Mouse (Mus musculus) midbrain, embryonic 14.5 days (tissue): ENCODE results near the gene Psmd12. TPM values are rescaled to one million over a fixed set of nuclear protein-coding genes. Genes with fewer than 3 reads are reported as not detected.
"Not testable (repeated sequence)": the region's sequence is repeated elsewhere in the genome, so short reads cannot be mapped to it uniquely, and the experiment has no call there.

Source experiments
- ATAC-seq: fragments of 200-750 bp; cut with Nextera tagmentation; 2 replicates; pipeline ENCODE4 v1.8.0; 2017; ENCODE audit warnings: moderate number of reproducible peaks, moderate library complexity; ENCODE audit not compliant: low FRiP score, low TSS enrichment
- DNase-seq: peaks from one replicate; pipeline ENCODE4 v3.0.0-alpha.2; 2015
- H3K27ac ChIP-seq: fragments of 300-500 bp; sonication (generic); replicated peaks from 2 replicates; pipeline ENCODE4 v1.5.1; 2014; ENCODE audit warnings: mild to moderate bottlenecking, low read depth, low read length, moderate library complexity
- H3K27me3 ChIP-seq: fragments of 300-500 bp; sonication (generic); 2 replicates; pipeline ENCODE4 v1.6.1; 2014; ENCODE audit warnings: low read length, control low read depth, mixed read lengths; ENCODE audit not compliant: control insufficient read depth, insufficient read depth
- H3K36me3 ChIP-seq: fragments of 300-500 bp; sonication (generic); 2 replicates; pipeline ENCODE4 v1.6.1; 2014; ENCODE audit warnings: low read length, control low read depth; ENCODE audit not compliant: control insufficient read depth, insufficient read depth
- H3K4me1 ChIP-seq: fragments of 300-500 bp; sonication (generic); 2 replicates; pipeline ENCODE4 v1.6.1; 2014; ENCODE audit warnings: mild to moderate bottlenecking, antibody characterized with exemption, low read length, control low read depth; ENCODE audit not compliant: control insufficient read depth, insufficient read depth
- H3K4me2 ChIP-seq: fragments of 300-500 bp; sonication (generic); 2 replicates; pipeline ENCODE4 v1.6.1; 2014; ENCODE audit warnings: mild to moderate bottlenecking, low read length, moderate library complexity
- H3K4me3 ChIP-seq: fragments of 300-500 bp; sonication (generic); replicated peaks from 2 replicates; pipeline ENCODE4 v1.5.1; 2014; ENCODE audit warnings: low read depth, low read length
- H3K9ac ChIP-seq: fragments of 300-500 bp; sonication (generic); replicated peaks from 2 replicates; pipeline ENCODE4 v1.6.1; 2014; ENCODE audit warnings: mild to moderate bottlenecking, low read length, moderate library complexity
- H3K9me3 ChIP-seq: fragments of 300-500 bp; sonication (generic); 2 replicates; pipeline ENCODE4 v1.6.1; 2016; ENCODE audit warnings: low read length, control low read depth, mixed read lengths; ENCODE audit not compliant: control insufficient read depth
- WGBS: fragments of 180-500 bp; shearing (Covaris S2); extraction: QIAGEN DNeasy Blood & Tissue Kit; methylation state at CpG from one replicate; pipeline ENCODE4 v1.1.7; 2014; 5-methylcytosine and 5-hydroxymethylcytosine counted together
- polyA plus RNA-seq: library from polyadenylated mRNA; unstranded; fragments of >200 nt; fragmentation: Nextera tagmentation; extraction: Ambion mirVana; gene quantifications from 2 replicates; pipeline ENCODE4 v1.2.1, GENCODE M21; 2014

The Psmd12 gene
- polyA plus RNA-seq, 1 experiment from 2014 or later, result 177 TPM

DNA sequence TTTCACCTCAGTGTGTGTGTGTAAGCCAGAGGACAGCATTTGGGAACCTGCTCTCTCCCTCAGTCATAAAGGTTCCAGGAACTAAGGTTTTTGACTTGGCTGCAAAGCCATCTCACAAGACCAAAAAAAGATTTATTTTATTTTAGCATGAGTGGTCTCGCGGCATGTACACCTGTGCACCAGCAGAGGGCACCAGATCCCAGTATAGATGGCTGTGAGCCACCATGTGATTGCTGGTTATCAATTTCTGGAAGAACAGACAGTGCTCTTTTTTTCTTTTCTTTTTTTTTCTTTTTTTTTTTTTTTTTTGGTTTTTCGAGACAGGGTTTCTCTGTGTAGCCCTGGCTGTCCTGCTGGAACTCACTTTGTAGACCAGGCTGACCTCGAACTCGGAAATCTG is 32.7 kb downstream of the Psmd12 start:
- not testable (repeated sequence) for H3K4me2 ChIP-seq, H3K4me1 ChIP-seq, H3K4me3 ChIP-seq, H3K27me3 ChIP-seq, H3K9me3 ChIP-seq, H3K9ac ChIP-seq, H3K27ac ChIP-seq, ATAC-seq, H3K36me3 ChIP-seq
- DNase-seq, result peak; percentile 89
- 54% methylated on average over 5 of the region's 5 CpGs for WGBS

DNA sequence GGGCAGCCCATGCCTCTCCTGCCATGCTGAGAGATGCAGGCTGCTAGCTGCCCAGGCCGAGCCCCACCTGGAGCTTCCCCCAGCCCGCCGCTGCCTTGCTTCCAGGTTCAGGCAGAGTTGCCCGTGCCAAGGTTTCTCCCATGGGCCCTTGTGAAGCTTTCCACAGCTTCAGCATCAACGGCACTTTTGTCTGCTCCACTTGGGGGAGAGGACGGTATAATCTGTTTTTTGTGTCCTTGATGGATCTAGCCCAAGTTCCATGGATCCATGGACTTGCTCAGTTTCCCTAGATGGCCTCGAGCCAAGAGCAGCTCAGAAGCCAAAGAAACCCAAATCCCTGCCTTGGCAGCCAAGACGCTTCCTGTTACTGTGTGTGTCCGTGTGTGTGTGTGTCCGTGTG is 33.8 kb downstream of the Psmd12 start:
- ATAC-seq, result no peak

DNA sequence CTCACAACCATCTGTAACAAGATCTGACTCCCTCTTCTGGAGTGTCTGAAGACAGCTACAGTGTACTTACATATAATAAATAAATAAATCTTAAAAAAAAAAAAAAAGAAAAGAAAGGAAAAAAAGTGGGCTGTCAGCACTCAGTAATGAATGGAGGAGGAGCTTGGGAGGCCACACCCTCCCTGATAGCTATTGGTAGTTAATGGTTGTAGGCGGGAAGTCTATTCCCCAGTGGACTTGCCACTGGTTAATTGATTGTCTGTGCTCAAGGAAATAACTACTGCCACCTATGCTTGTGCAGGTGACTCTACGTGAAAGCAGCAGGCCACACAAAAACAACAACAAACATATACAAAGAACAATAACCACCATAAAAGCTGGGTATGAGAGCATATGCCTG is 37.1 kb downstream of the Psmd12 start:
- no peaks in the 10 kb centered on the region for H3K36me3 ChIP-seq
- H3K9me3 ChIP-seq, result no peaks in the 10 kb centered on the region
- H3K9ac ChIP-seq, result no peak overlapping the region
- ATAC-seq (no peak), DNase-seq (no peak)
- no peaks in the 10 kb centered on the region for H3K4me1 ChIP-seq
- no peaks in the 10 kb centered on the region for H3K27me3 ChIP-seq
- no peak overlapping the region for H3K27ac ChIP-seq
- H3K4me2 ChIP-seq, result no peak overlapping the region
- WGBS, result 96% methylated on average over 2 of the region's 2 CpGs
- no peak overlapping the region for H3K4me3 ChIP-seq

More for the DNA sequence above, 33.8 kb downstream of the Psmd12 start:
- WGBS, result 78% methylated on average over 10 of the region's 10 CpGs
- no peak overlapping the region for H3K27ac ChIP-seq
- H3K4me1 ChIP-seq, result peaks cover 9% of the 10 kb centered on the region
- DNase-seq, result peak; percentile 67
- H3K9ac ChIP-seq, result no peak overlapping the region
- 0 out of 2 replicates have a peak, but pooled peaks cover 4% of the 10 kb centered on the region for H3K27me3 ChIP-seq
- H3K36me3 ChIP-seq, result no peaks in the 10 kb centered on the region
- H3K4me2 ChIP-seq, result no peak overlapping the region
- H3K4me3 ChIP-seq, result no peak overlapping the region
- H3K9me3 ChIP-seq, result no peaks in the 10 kb centered on the region

DNA sequence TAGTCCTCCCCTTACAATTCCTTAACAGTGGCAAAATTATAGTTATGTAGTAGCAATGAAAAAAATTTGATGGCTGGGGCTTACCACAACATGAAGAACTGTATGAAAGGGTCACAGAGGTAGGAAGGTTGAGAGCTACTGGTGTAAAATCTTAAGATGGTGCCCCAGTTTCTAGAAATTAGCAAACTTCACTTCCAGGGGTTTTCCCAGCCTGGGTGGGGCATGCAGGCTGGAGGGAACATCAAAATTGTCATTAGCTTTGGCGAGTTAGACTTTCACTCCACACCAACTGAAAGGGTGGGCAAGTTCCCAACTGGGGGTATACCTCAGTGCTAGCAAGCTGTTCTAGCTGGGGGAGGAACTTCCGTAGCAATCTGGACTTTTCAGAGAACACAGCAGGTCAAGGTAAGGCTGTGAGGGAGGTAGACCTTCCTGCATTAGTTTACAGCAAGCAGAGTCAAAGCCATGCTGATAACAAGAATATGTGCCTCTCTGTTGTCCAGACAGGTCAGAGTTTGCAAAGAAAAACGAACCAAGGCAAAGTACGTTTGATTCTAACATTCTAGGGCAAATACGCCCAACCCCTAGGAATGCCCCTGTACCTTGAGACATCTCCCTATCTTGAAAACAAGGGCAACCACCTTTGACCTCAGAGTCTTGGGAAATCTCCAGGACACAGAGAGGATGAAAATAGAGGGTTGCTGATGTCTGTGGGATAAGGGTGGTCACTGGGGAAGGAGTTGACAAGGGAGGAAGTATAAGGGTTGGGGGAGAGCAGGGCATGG is 39.6 kb downstream of the Psmd12 start:
- Histone ChIP-seq H3K27ac (no peak overlapping the region), H3K4me2 (no peak overlapping the region), H3K36me3 (no peaks in the 10 kb centered on the region), H3K9ac (no peak overlapping the region), H3K27me3 (no peaks in the 10 kb centered on the region), H3K4me1 (no peaks in the 10 kb centered on the region), H3K4me3 (no peak overlapping the region), H3K9me3 (no peaks in the 10 kb centered on the region)
- DNase-seq (no peak), ATAC-seq (no peak)
- WGBS, result 89% methylated on average over 5 of the region's 5 CpGs

DNA sequence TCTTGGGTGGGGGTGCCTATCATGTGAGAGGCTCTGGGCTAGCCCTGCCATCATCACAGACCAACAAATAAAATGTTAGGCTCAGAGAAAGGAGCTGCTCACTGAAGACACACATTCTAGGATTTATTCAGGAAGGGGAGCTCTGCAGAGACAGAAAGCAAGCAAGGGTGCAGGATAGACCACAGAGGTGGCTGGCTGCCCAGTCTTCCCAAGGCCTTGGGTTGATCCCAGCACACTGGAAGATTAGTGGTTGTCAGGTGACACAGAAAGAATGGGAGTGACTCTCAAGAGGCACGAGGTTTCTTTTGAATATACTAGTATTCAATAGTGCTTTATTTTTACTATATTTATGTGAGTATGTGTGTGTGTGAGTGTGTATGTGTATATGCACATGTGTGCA is 41.9 kb downstream of the Psmd12 start:
- Histone ChIP-seq H3K9me3 (no peaks in the 10 kb centered on the region), H3K4me1 (no peaks in the 10 kb centered on the region), H3K36me3 (no peaks in the 10 kb centered on the region), H3K27me3 (no peaks in the 10 kb centered on the region), H3K4me3 (no peak overlapping the region), H3K27ac (no peak overlapping the region), H3K9ac (no peak overlapping the region), H3K4me2 (no peak overlapping the region)
- no peak for ATAC-seq
- DNase-seq, result no peak
- WGBS, result 52% methylated on average over 1 of the region's 1 CpGs

DNA sequence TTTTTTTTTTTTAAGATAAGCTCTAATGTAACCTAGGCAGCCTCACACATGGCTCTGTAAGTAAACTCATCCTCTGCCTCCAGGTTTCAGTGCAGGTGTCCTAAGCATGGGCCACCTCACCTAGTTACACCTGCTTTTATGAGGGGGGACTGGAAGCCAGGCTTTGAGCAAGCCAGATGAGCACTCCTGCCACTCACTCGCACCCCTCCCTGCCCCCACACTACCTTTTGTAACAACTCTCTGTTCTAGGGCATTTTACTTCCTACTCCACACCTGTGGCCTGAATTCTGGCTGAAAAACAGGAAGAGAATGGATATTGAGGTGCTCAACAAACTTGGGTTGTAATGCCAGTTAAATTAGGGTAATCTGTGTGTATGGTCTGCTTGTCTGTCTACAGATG is 45.7 kb downstream of the Psmd12 start:
- H3K9me3 ChIP-seq, result no peaks in the 10 kb centered on the region
- 77% methylated on average over 1 of the region's 1 CpGs for WGBS
- no peak overlapping the region for H3K4me3 ChIP-seq
- no peak for DNase-seq
- H3K27ac ChIP-seq, result no peak overlapping the region
- H3K4me2 ChIP-seq, result no peak overlapping the region
- ATAC-seq, result no peak
- no peak overlapping the region for H3K9ac ChIP-seq
- H3K27me3 ChIP-seq, result no peaks in the 10 kb centered on the region
- no peaks in the 10 kb centered on the region for H3K36me3 ChIP-seq
- no peaks in the 10 kb centered on the region for H3K4me1 ChIP-seq

DNA sequence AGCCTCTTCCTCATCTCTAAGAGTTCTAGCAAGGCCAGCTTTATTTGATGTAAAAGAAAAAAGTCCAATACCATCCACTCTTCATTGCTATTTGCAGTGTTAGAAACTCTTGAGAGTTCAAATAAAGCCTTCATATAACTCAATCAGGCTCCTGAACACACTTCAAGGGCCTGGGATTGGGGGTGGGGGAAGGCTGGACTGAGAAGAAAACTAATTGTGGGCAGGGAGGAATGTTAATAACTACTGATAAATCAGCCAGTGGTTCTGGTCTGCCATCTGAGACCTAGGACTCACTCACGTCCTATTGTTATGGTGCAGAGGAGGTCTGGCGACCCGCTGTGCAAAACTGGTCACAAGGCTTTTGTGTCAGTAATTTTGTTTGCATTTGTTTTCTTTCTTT is 48.3 kb downstream of the Psmd12 start:
- 17% methylated on average over 3 of the region's 3 CpGs for WGBS
- H3K4me2 ChIP-seq, result no peak overlapping the region
- no peak for ATAC-seq
- H3K9me3 ChIP-seq, result no peaks in the 10 kb centered on the region
- no peak for DNase-seq
- H3K27ac ChIP-seq, result no peak overlapping the region
- H3K27me3 ChIP-seq, result no peaks in the 10 kb centered on the region
- H3K9ac ChIP-seq, result no peak overlapping the region
- H3K36me3 ChIP-seq, result no peaks in the 10 kb centered on the region
- no peaks in the 10 kb centered on the region for H3K4me1 ChIP-seq
- H3K4me3 ChIP-seq, result no peak overlapping the region

DNA sequence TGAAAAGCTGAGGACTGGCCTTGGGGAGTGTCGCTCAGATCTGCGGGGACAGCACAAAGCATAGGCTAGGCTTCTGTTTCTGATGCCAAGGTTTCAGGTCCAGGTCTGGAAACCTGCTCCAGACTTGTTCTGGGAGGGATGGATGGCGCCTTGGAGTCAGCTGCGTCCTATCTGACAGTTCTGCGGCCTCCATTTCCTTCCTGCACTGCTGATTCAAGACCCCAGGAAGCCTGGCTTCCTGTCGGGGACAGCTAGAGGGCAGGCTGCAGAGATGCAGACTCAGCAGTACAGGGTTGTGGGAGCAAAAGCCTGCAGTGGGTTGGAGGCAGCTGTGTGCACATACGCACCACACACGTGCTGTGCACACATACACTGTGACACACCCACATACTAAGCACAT is 50.0 kb downstream of the Psmd12 start:
- H3K9ac ChIP-seq, result no peak overlapping the region
- H3K36me3 ChIP-seq, result no peaks in the 10 kb centered on the region
- H3K4me3 ChIP-seq, result no peak overlapping the region
- WGBS, result 45% methylated on average over 8 of the region's 8 CpGs
- no peak overlapping the region for H3K4me2 ChIP-seq
- no peak for ATAC-seq
- H3K9me3 ChIP-seq, result no peaks in the 10 kb centered on the region
- no peak for DNase-seq
- no peaks in the 10 kb centered on the region for H3K27me3 ChIP-seq
- no peaks in the 10 kb centered on the region for H3K4me1 ChIP-seq
- no peak overlapping the region for H3K27ac ChIP-seq

DNA sequence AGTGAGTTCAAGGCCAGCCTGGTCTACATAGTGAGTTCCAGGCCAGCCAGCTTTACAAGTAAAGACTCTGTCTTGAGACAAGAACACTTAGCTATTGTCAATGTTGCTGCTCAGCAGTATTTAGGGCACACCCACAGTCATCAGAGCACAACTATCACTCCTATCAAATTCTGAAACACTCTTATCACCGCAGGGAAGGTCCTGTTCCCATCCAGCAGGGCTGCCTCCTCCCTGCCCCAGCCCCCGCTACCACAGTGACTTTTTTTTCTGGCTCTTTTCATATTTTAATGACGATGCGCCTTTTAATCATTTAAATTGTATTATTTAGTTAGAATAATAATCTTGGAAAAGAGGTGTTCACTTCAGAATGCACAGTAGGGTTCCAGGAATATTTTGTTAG is 52.2 kb downstream of the Psmd12 start:
- H3K27me3 ChIP-seq, result no peaks in the 10 kb centered on the region
- 74% methylated on average over 4 of the region's 4 CpGs for WGBS
- H3K9ac ChIP-seq, result no peak overlapping the region
- H3K36me3 ChIP-seq, result no peaks in the 10 kb centered on the region
- no peak for DNase-seq
- H3K4me1 ChIP-seq, result no peaks in the 10 kb centered on the region
- no peak for ATAC-seq
- H3K27ac ChIP-seq, result no peak overlapping the region
- no peaks in the 10 kb centered on the region for H3K9me3 ChIP-seq
- no peak overlapping the region for H3K4me2 ChIP-seq
- H3K4me3 ChIP-seq, result no peak overlapping the region
